Mouse (Mus musculus) retina, postnatal 7 days (tissue): ENCODE data around the gene Mlx.

ENCODE experiments used
- DNase-seq: peaks from one replicate; pipeline ENCODE4 v3.0.0-alpha.2; 2012; ENCODE audit warnings: low read depth, low spot score

The Mlx gene

DNA sequence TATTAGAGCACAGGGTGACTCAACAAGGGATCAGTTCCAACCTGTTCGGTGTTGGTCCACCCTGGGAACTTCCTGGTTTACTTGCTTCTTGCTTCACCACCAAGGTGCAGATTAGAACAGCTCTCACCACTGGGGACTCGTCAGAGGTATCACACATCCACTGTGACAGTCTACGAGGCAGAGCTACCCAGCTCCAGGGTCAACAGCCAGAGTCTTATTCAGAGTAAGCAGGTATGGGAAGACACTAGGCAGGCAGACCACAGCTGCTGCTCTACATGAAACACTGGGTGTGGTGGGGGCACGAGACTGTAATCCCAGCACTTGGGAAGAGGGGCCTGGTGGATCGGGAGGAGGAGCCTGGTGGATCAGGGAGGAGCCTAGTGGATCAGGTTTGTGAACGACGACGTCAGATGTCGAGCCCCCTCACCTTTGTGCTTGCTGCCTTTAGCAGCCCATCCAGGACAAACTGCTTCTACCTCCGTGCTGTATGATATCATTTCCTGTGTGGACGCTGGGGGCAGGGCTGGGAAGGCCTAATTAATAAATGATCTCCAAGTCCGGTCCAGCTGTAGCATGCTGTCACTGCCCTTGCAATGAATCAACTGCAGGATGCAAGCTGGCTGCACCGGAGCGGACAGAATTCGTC lies 51.6 kb downstream of the Mlx start:
- DNase-seq, result peak; percentile 51

GRCm38 (mm10) chr11:101140164-101140819 lies 53.2 kb downstream of the Mlx start:
- no peak for DNase-seq

GRCm38 (mm10) chr11:101141088-101141487 lies 54.0 kb downstream of the Mlx start:
- DNase-seq, result no peak
